7 mouse cellular contexts compared by ENCODE assay signal in genomic region chr7:98309219-98310030, GRCm38 (mm10). TPM values are rescaled to one million over a fixed set of nuclear protein-coding genes. Genes with fewer than 3 reads are reported as not detected.
DNase-seq lines count a peak whose midpoint lies in the region; ATAC-seq and TF ChIP-seq lines count a peak whose summit lies in the region.

No protein-coding gene starts in this region.

- peak overlapping the region; percentile 82 for H3K9ac ChIP-seq in intestine, postnatal 0 days (ENCODE audit: low read depth, low read length)
- H3K9ac ChIP-seq in midbrain, embryonic 12.5 days (replicated peaks) = peak overlapping the region; percentile 82

- peak; percentile 97 for DNase-seq in adrenal gland, adult 2 months
- peak; percentile 87 for DNase-seq in embryo, embryonic 11.5 days (ENCODE audit: low read depth, low spot score)
- DNase-seq in gastrocnemius, postnatal 4 days (ENCODE audit: low spot score in 2 of 2) = peak; percentile 90 to 96
- DNase-seq in left cerebral cortex, postnatal 4 days = peak; percentile 94

- H3K4me1 ChIP-seq in intestine, postnatal 0 days (replicated peaks; ENCODE audit: control insufficient read depth, insufficient read depth, low read length) = no peaks in the 10 kb centered on the region; the same call in 1 of the 2 replicates
- H3K4me1 ChIP-seq in midbrain, embryonic 12.5 days = peaks cover 8% of the 10 kb centered on the region; the same call in 1 of the 2 replicates
- H3K4me1 ChIP-seq in small intestine, adult 2 months (ENCODE audit: control insufficient read depth, insufficient read depth, insufficient read length, low read length) = no peaks in the 10 kb centered on the region

- no peaks in the 10 kb centered on the region for H3K27me3 ChIP-seq in intestine, postnatal 0 days (replicated peaks; ENCODE audit: control insufficient read depth, insufficient read depth, low read length)
- H3K27me3 ChIP-seq in midbrain, embryonic 12.5 days = peaks cover 10% of the 10 kb centered on the region; the same call in 1 of the 2 replicates
- no peaks in the 10 kb centered on the region for H3K27me3 ChIP-seq in small intestine, adult 2 months (ENCODE audit: control insufficient read depth, insufficient read depth, low read length)

- no peaks in the 10 kb centered on the region for H3K9me3 ChIP-seq in intestine, postnatal 0 days (ENCODE audit: control insufficient read depth)
- H3K9me3 ChIP-seq in midbrain, embryonic 12.5 days = no peaks in the 10 kb centered on the region

- TF ChIP-seq POLR2A in small intestine, adult 2 months (IDR thresholded peaks at IDR 0.05; ENCODE audit: low read depth, low read length) = peak; percentile 99

- H3K36me3 ChIP-seq in intestine, postnatal 0 days (ENCODE audit: control insufficient read depth, insufficient read depth) = no peaks in the 10 kb centered on the region
- no peaks in the 10 kb centered on the region for H3K36me3 ChIP-seq in midbrain, embryonic 12.5 days
- no peaks in the 10 kb centered on the region for H3K36me3 ChIP-seq in small intestine, adult 2 months (ENCODE audit: control insufficient read depth, insufficient read depth, low read length)

- under 1% methylated on average over 53 of the region's 53 CpGs for WGBS in intestine, postnatal 0 days
- WGBS in midbrain, embryonic 12.5 days = under 1% methylated on average over 52 of the region's 53 CpGs
- under 1% methylated on average over 53 of the region's 53 CpGs for WGBS in small intestine, adult 2 months

- peak; percentile 99 for ATAC-seq in intestine, postnatal 0 days
- ATAC-seq in midbrain, embryonic 12.5 days (ENCODE audit: low FRiP score, low read depth) = peak; percentile 99

- H3K4me2 ChIP-seq in intestine, postnatal 0 days (replicated peaks; ENCODE audit: low read depth) = peak overlapping the region; percentile 97
- H3K4me2 ChIP-seq in midbrain, embryonic 12.5 days (replicated peaks) = peak overlapping the region; percentile 91

- TF ChIP-seq CTCF in intestine, postnatal 0 days (IDR thresholded peaks at IDR 0.05; ENCODE audit: low read depth) = peak; percentile 40
- no peak for TF ChIP-seq CTCF in small intestine, adult 2 months (IDR thresholded peaks at IDR 0.05; ENCODE audit: extremely low read depth, insufficient read length, insufficient replicate concordance, low read depth, low read length)

- intact Hi-C loops in left cerebral cortex, postnatal 4 days (cut with DNase I) = no loop called here

- H3K4me3 ChIP-seq in intestine, postnatal 0 days (ENCODE audit: low read depth, low read length) = peak overlapping the region; percentile 93
- H3K4me3 ChIP-seq in midbrain, embryonic 12.5 days = peak overlapping the region; percentile 83
- peak overlapping the region; percentile 91 for H3K4me3 ChIP-seq in small intestine, adult 2 months (ENCODE audit: low read depth, low read length)

- H3K27ac ChIP-seq in intestine, postnatal 0 days (ENCODE audit: low read depth, low read length) = no peak overlapping the region
- peak overlapping the region; percentile 61; the same call in 1 of the 2 replicates for H3K27ac ChIP-seq in midbrain, embryonic 12.5 days (replicated peaks)
- no peak overlapping the region; the same call in 1 of the 2 replicates for H3K27ac ChIP-seq in small intestine, adult 2 months (ENCODE audit: insufficient read depth, low read depth, low read length)

RNA-seq across cellular contexts. Expression of gene Acer3, which starts 11.6 kb away (rescaled TPM):
- 10 to 100 TPM; 10.7 to 22.0 TPM for total RNA-seq in adrenal gland, adult 2 months (2021)
- polyA plus RNA-seq in adrenal gland, adult 2 months (2012; rRNA removed) = 1.2 and 1.3 TPM in 2 replicates
- total RNA-seq in gastrocnemius, postnatal 4 days (2021) = 10 to 100 TPM in 1 of 2 experiments, 1 to 10 TPM in 1; 7.7 to 11.7 TPM
- polyA plus RNA-seq in intestine, postnatal 0 days (2015; fragmentation: Nextera tagmentation; extraction: Ambion mirVana) = 9.7 TPM in 2 replicates
- total RNA-seq in left cerebral cortex, postnatal 4 days (2021) = 10 to 100 TPM; 10.1 to 10.6 TPM
- 16.0 and 16.5 TPM in 2 replicates for polyA plus RNA-seq in midbrain, embryonic 12.5 days (2016; fragmentation: Nextera tagmentation; extraction: Ambion mirVana)
- polyA plus RNA-seq in small intestine, adult 2 months (2012; rRNA removed) = 1.4 and 4.2 TPM in 2 replicates

RNA-seq across cellular contexts. Expression of gene Tsku, which starts 51.7 kb away (rescaled TPM):
- total RNA-seq in adrenal gland, adult 2 months (2021) = 10 to 100 TPM; 22.4 to 41.5 TPM
- polyA plus RNA-seq in adrenal gland, adult 2 months (2012; rRNA removed) = 52.3 and 58.9 TPM in 2 replicates
- 10 to 100 TPM; 16.4 to 19.3 TPM for total RNA-seq in gastrocnemius, postnatal 4 days (2021)
- polyA plus RNA-seq in intestine, postnatal 0 days (2015; fragmentation: Nextera tagmentation; extraction: Ambion mirVana) = 3.2 and 3.6 TPM in 2 replicates
- total RNA-seq in left cerebral cortex, postnatal 4 days (2021) = 10 to 100 TPM; 11.5 TPM
- polyA plus RNA-seq in midbrain, embryonic 12.5 days (2016; fragmentation: Nextera tagmentation; extraction: Ambion mirVana) = 6.8 and 9.1 TPM in 2 replicates
- polyA plus RNA-seq in small intestine, adult 2 months (2012; rRNA removed) = 34.0 and 55.0 TPM in 2 replicates
